Mouse (Mus musculus) T-helper 1 cell (primary cell): ENCODE measurements at regions not wholly inside any gene's neighbourhood (a gene's known extent, or its start where the extent isn't known, plus 50 kb on each side); places are given as distances from the start of the nearest gene placed in this dataset.

Experiments
- in situ Hi-C: fragments of 300-600 bp; cut with MboI, MseI; formaldehyde crosslinking; loops from one replicate; pipeline ENCODE4 v1.15.1; 2025; ENCODE audit warnings: high pct_unique_total_duplicates

DNA sequence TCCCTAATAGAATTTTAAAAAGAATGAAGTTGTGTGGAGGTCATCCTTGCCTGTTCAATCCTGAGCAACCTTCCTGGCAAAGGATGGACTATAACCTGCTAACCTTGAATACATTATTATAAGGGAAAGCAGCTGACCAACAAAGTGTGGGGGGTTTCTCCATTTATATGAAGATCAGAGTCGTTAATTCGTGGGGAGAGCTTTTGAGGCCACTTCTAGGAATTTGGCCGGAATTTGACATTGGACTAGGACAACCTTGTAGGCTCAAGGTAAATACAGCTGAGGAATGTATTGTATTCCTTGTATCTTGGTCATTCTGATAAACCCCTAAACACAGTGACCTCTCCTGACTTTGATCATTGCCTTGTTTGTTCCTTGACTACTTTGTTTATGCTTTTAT, 56.9 kb downstream of the Klf4 start:
- in situ Hi-C loops: no loop called here

DNA sequence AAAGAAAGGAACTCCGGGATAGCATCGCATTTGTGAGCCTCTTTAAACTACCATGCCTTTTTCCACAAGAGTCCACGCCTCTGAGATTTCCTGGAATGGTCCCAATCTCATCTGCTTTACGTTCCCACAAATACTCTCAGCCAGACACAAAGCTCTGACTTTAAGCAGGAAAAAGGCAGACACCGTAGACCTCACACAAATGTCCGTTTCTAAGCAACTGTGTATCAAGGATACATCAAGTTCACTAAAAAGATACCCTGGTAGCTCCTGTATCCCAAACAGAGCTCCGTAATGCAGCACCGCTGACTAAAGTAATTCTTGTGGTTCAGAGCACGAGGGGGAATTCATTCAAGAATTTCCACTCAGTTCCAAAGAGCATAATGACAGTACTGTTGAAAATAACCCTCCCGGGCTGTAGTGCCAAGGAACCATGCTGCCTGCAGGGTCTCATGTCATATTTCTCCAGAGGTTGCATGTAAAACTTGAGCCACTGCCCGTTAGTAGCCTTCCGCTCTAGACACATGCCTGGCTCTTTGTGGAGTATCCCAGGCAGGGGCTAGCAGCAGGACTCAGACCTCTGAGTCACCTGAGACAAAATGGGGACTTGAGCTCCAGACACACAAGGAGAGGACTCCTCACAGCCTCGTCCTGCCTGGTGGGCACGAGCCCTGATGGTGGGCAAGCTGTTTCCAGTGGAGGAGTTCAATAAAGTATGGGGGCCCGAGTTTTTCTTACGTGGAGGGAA, 58.0 kb downstream of the Klf4 start:
- in situ Hi-C loops: no loop called here

DNA sequence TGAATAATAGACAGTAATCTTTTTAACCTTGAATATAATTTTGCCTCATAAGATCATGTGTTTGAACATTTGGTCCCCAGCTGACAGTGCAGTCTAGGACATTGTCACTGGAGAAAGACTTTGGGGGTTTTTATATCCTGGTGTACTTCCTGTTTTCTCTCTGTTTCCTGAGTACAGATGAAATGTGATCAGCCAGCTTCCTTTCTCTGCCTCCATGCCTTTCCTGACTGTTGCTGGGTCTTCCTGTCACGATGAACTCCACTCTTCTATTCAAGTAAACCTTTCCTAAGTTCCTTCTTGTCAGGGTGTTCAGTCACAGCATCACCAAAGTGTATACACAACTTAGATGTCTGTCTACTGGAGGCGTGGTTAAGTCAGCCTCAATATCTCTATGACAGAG, 59.6 kb downstream of the Klf4 start:
- in situ Hi-C loops: no loop called here

DNA sequence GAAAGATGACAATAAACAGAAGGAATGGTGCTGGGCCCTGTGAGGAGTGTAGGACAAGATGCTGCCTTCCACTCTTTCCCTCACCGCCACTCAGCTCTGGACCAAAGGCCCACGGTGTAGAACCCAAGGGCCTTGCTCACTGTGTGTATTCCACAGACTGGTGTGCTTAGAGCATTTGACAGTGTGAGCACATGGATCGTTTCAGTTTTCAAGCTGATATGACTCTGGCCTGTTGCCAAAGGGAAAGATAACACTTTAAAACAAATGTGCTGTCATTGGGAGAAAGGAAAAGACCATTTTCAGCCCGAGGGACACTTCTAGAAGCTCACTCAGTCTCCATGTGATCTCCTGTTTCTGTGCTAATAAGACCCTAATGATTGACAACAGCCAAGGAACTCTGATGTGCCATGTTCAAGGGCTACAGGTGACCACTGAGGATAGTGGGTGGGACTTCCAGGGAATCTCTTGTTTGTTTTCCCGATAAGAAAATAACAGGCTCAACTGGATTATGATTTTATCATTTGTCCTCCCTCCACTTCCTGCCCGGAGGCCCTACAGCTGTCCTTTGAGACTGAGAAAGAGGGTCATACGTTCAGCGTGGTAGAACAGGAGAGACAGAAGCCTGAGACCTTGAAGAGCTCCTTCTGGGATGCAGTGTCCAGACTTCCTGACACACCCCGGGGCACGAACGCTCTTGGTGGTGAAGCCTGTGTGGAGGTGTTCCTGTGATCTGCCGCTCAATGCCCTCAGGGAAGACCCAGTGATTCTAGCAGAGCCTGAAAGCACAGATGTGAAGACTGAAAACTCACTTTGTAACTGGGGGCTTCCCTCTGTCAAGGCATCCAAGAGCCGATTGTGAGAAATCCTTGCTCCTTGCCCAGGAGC, 61.2 kb downstream of the Klf4 start:
- in situ Hi-C loops: no loop called here

DNA sequence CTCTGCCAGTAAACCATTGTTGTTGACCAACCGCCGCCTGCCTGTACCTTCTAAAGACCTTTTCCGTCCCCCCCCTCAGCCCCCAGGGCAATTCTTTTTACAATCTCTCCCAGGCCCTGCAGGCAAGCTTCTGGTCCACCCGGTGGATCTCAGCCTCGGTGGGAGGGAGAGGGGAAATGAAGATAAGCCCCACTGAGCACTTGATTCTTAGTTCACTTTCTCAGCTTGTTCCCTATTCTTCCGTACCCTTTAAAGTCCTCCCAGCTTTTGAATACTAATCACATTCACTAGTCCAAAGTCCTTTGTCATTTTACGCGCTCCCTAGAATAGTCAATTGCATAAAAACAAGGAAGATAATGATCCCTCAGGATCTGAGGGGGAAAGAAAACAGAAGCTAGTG, 68.1 kb downstream of the Klf4 start:
- in situ Hi-C loops: no loop called here

DNA sequence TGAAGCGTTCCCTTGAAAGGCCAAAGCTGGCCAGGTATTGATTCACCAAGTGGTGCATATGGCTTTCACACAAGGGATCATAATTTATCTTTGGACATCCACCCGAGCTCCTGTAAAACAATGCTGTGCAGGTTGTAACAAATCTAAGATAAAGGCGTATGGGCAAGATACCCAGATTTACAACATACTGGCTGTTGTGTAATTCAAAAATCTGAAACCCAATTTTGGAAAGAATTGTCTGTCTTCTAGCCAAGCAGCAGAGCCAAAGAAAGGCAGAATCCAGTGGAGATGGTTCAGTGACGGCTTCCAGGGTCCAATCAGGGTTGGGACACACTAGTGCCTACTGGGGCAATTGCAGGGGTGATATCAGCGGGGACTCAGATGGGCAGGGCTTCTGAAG, 70.3 kb downstream of the Klf4 start:
- in situ Hi-C loops: no loop called here

DNA sequence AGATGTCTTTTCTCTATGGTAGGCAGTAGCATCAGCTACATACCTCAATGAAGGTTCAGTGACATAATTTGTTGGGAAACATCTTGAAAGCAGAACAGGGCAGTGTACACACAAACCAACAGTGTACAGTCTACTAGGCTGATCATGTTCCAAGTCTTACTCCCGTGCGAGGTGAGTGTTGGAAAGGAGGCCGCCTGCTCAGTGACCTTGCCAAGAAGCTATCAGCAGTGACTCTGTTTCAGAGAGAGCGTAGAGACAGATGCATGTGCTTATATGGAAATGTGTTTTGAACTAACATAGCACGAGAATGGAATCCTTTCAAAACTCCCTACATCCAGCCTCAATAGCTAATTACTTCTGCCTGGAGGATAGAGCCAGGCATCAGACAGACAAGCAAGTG, 78.4 kb downstream of the Klf4 start:
- in situ Hi-C loops: loop anchor here (10.0 kb wide), 1 partner anchor 159 kb away; no protein-coding TSS in a partner anchor

DNA sequence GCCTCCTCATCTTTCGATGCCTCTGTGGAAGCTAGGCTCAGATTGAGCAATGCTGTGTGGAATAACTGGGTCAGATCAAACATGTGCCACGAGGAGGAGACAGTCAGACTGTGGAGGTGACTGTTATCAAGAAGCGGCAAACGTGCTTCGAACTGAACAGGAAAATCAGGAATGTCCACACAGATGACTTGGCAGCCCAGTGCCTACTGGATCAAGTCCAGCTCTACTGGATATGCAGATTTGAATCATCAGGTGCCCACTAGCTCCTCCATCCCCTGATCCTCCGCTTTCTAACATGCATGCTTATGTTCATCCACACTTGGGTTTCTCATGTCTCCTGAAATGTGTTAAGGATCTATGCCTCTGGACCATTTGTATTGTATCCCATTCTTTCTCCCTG, 79.7 kb downstream of the Klf4 start:
- in situ Hi-C loops: loop anchor here (10.0 kb wide), 1 partner anchor 158 kb away; no protein-coding TSS in a partner anchor

DNA sequence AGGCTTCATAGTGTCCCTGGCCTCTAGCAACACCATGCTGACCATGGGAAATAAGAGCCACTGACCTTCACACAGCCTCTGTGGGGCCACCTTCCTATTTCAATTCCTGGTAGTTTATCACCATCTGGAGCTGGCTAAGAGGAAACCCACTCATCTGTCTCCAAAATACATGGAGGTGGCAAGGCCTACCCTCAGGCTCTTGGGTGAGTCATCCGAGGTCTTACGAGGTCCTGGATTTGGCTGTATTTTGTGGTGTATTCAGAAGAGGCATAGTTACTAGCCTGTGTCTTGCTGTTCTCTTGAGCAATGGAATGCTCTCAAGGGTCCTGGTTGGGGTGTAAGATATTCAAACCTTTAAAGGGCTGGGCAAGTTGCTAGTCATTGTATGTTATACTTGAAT, 80.6 kb downstream of the Klf4 start:
- in situ Hi-C loops: loop anchor here (10.0 kb wide), 1 partner anchor 157 kb away; no protein-coding TSS in a partner anchor

DNA sequence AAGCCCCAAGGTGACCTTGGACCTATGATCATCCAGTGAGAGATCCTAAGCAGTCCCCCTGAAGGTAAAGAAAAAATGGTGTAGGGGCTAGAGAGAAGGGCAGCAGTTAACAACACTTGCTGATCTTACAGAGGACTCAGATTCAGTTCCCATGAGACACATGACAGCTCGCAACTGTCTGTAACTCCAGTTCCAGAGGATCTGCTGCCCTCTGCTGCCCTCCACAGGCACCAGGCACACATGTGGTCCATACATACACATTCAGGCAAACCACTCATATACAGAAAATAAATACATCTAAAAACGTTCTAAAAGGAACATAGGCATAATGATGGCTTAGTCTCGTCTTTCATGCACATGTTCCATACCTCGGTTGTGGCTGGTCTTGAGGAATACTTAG, 81.2 kb downstream of the Klf4 start:
- in situ Hi-C loops: loop anchor here (10.0 kb wide), 1 partner anchor 156 kb away; no protein-coding TSS in a partner anchor

DNA sequence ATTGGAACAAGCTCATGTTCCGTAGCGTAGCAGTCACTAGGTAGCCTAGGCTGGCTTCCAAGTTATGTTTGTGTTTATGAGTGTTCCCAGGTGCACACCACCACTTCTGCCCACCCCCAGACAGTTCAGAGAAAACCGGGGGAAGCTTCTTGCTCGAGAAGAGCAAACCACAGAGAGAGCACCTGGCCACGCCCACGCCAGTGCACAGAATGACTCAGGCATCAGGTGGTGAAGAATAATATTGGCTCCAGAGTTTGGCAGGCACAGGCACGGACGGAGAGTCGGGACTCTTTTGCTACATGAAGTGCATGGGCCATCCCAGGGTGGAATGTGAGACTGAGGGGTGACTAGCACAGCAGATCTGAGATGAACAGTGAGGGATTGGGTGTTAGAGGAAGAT, 88.8 kb downstream of the Klf4 start:
- in situ Hi-C loops: no loop called here

DNA sequence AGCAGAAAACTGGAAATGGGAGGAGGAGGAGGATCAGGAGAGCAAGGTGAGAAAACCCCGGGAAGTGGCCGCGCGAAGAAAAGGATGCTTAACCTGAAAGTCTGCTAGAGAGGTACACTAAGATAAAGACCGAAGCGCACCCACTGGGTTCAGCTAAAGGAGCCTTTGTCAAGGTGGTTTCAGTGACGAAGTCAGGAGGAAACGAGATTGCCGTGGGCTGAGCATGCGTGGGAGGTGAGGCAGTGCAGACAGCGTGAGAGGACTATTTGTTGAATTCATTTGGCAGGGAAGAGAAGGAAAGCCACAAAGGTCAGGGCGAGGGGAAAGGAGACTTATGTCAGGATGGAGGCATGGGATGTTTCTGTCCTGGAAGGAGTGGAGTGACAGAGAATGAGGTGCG, 90.2 kb downstream of the Klf4 start:
- in situ Hi-C loops: no loop called here
